Mouse (Mus musculus) gastrocnemius, postnatal 25 days (tissue): ENCODE results near the gene Cacng7. TPM values are rescaled to one million over a fixed set of nuclear protein-coding genes. Genes with fewer than 3 reads are reported as not detected.
"Not testable (repeated sequence)": the region's sequence is repeated elsewhere in the genome, so short reads cannot be mapped to it uniquely, and the experiment has no call there.

Experiments
- DNase-seq: peaks from one replicate; pipeline ENCODE4 v3.0.0; 2022
- long read RNA-seq, 2 experiments: library from polyadenylated mRNA; stranded (forward); transcript quantifications; one replicate each; pipeline ENCODE4 v2.0.0; 2021
- total RNA-seq, 2 experiments: library from RNA; stranded (reverse); gene quantifications; 1 replicate in 1 of 2; 2 replicates in 1 of 2; pipeline ENCODE4 v1.2.3; 2021

Gene Cacng7
- total RNA-seq: 1 to 10 TPM; 6.7 to 7.7 TPM
- long read RNA-seq, experiment 1, partial matches to known transcripts: 0 of 6 reads
- long read RNA-seq, experiment 1, other reads (novel, unspliced or antisense): 6 of 6 reads
- long read RNA-seq, experiment 2, partial matches to known transcripts: 0 of 3 reads
- long read RNA-seq, experiment 2, other reads (novel, unspliced or antisense): 3 of 3 reads

DNA sequence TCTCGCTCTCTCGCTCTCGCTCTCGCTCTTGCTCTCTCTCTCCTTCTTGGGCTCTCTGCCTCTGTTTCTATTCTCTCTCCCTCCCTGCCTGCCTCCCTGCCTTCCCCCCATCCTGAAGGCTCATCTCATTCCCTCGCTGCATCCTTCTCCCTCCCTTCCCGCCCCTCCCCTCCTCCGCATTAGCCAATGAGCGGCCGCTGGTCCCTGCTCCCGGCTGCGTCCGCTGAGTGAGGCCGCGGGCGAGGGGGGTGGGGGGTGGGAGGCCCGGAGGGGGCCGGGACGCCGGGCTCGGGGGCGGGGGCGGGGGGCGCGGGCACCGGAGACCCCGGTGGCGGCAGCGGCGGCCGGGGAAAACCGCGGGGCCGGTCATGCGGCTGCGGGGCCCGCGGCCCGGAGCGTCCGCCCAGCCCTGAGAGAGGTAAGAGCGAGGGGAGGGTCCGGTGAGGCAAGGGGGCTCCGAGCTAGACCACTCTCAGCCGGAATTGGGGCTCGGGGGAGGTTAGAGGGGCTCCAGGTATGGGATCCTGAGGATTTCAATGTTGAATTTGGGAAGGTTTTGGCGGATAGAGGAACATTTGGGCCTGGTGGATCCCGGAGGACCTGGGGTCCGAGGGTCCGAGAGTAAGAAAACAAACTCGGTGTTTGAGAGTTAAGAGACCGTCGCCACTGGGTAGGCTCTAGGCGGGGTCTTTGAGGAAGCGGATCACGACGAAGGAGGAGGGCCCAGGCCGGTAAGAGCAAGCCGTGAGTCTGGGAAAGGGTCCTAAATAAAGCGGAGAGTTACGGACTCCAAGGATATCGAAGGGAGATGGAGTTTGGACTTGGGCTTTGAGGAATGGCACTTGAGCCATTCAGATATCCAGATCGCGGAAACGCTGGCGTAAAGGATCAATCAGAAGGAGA lies at the start of gene Cacng7:
TSS of gene Cacng7 (plus strand) at position 337 of the 903 bp plus-strand sequence.
- DNase-seq: peak; percentile 25

DNA sequence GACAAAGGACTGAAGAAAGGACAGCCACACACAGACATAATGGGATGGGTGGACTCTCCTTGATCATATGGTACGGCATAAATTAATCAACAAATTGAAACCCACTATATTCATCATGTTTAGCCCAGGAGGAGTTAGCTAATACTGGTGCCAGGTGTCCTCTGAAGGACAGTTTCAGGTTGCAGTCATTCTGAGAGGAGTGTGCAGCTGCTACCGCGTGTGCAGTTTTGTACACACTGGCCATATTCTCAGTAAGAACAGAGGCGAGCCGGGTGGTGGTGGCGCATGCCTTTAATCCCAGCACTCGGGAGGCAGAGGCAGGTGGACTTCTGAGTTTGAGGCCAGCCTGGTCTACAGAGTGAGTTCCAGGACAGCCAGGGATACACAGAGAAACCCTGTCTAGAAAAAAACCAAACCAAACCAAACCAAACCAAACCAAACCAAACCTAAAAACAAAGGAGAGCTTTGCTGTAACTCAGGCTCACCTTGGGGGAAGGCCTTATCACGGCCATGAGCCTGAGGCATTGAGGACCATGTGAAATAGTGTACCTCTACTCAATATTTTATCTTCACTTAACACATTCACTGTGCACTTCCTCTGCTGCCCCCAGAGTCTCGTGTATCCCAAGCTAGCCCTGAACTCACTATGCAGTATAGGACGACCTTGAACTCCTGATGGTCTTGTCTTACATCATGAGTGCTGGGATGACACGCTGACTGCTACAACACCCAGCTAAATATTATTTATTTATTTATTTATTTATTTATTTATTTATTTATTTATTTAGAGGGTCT lies 49.5 kb upstream of the Cacng7 start:
- no peak for DNase-seq

DNA sequence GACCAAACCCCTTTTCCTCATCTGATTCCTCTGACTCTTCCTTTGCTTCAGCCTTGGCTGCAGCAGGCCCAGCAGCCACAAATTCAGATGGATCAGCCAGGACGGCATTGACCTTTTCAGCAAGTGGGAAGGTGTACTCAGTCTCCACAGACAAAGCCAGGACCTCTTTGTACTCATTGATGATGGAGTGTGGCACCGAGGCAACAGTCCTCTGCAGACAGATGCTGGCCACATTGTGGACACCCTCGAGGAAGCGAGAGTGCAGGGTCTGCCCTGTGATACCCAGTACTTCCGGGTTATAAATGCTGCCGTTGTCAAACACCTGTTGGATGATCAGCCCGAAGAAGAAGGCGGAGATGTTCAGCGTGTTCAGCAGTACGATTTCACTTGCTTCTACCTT lies 48.2 kb upstream of the Cacng7 start:
- DNase-seq: no peak

DNA sequence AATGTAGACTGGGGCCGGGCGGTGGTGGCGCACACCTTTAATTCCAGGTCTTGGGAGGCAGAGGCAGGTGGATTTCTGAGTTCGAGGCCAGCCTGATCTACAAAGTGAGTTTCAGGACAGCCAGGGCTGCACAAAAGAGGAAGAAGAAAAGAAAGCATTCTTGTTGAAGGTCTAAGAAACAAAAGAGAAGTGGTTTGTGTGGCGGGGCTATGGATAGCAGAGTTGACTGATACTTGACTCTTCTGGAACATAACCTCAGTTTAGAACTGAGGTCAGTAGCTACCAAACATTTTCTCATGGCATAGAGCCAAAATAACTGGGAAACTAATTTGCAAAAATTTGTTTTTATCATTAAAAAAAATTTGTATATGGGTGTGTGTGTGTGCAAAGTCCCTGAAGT lies 46.7 kb upstream of the Cacng7 start:
- no peak for DNase-seq

DNA sequence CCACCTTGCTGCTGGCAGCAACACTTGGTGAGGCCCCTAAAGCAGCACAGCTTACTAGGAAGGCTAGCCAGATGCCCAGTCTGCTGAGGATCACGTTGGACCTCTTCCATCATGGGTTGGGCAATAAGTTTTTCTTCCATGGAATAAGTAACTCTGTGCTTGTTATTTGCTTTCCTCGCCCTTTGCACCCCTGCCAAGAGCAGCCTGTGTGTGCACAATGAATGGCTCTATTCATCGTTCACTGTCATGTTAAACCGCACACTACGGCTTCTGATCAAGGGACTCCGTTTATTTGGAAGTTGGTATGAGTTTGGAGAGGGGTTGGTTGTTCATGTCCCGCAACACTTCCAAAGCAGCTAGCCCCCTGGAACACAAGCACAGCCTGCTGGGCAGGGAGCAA lies 45.6 kb upstream of the Cacng7 start:
- DNase-seq: no peak

DNA sequence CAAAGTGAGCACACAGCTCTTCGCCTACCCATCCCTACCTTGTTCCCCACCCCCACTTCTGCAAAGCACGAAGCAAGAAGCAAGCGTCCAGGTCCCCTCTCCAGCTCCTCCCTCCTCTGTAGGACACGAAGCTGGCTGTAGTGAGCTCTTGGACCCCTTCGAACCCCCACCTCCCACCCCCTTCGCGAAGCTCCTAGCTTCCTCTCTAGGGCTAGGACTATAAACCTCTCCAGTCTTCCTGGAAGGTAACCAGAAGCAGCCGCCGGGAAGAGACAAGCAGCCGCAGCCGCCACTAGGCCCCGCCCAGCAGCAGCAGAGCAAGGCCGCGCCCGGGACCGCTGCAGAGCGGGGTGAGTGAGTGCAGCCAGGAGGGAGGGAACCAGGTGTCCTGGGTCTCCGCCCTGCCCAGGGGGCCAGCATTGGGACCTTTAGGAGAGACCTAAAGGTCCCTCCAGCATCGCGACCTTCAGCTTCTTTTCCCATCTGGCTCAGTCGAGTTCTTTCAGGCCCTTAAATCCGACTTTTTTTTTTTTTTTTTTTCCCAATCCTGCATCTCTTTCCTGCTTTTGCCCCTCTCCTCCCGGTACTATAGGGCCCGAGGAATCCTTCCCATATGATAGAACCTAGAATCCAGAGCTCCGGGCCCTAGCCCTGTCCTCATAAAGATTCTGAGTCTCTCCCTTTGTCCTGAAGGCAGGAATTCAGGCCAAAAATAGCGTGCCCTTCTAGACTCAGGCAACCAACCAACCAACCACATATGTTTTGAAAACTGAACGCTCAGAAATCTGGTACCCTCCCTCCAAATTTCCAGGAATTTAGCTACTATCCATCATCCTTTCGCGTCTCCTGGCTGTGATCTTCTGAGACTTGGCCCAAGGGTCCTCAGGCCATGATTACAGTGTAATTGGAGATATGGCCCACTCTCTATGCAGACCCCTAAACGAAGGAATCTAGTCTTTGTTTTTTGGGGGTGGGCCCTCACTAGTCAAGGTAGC lies 43.5 kb upstream of the Cacng7 start, which contains the start of the genes Myadm and Prkcg:
TSS of gene Myadm (plus strand) at position 105 of the 995 bp plus-strand sequence.
TSS of gene Prkcg (plus strand) at position 204 of the 995 bp plus-strand sequence.
- peak; percentile 82 for DNase-seq

DNA sequence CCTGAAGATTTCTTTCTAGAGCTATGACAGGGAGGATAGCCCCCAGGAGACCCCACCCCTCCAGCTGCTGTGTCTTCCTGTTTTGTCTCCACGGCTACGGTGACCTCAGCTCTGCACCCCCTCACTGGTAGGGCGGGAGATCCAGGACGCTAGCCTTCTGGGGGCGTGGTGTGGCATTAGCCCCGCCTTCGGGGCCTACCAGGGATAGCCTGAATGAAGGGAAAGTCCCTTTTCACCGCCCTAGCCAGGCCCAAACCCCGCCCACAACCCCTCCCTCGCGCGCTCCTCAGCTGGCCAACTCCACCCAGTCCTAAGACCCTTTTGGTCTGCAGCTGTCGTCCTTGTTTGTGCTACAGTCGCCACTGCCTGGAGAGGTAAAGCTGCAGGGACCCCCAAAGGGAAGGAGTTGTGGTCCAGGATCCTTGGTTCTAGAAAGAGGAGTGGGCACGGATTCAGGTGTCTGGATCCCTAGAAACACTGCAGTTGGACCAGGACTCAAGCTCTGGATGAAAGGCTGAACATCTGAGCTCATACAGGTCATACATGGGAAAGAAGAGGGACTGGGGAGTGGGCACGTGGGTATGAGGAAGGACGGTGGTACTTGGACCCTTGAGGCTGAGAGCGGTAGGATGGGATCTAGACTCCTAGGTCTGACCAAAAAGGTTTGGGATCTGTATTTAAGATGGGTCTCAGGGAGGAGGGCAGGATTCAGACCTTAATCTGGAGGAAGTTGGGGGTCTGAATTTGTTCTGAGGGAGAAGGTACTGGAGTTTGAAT lies 42.3 kb upstream of the Cacng7 start:
- peak; percentile 97 for DNase-seq

DNA sequence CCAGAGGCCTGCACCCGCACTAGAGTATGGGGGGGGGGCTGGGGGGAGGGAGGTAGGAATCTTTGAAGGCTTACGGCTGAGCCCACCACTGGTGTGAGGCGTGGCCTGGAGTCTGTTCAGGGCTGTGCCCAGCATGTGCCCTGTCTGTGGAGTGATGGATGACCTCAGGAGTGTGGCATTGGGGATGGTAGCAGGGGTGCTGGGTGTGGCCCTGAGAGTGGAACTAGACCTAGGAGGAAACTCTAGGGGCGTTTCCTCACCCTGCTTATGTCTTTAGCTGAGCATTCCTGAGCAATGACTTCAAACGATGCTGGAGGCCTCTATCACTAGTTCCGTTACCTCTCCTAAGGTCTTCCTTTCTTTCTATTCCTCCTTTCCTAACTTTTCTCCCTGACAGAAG lies 41.6 kb upstream of the Cacng7 start:
- DNase-seq: no peak

DNA sequence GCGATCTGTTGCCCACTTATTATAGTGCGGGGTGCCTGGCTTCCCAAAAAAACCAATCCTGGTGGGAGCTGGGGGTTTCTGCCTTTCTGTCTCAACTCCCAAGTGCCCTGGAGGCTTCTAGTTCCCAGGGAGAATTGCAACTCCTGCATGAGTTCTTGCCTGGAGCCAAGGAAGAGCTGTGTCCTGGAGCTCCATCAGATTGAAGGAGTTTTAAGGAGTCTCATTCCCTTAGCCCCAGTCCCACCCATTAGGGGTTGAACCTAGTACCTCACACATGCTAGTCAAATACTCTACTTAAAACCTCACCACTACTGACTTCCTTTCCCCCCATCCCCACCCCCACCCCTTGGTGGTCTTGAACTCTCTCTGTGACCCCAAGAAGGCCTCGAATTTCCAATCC lies 41.0 kb upstream of the Cacng7 start:
- DNase-seq: no peak

DNA sequence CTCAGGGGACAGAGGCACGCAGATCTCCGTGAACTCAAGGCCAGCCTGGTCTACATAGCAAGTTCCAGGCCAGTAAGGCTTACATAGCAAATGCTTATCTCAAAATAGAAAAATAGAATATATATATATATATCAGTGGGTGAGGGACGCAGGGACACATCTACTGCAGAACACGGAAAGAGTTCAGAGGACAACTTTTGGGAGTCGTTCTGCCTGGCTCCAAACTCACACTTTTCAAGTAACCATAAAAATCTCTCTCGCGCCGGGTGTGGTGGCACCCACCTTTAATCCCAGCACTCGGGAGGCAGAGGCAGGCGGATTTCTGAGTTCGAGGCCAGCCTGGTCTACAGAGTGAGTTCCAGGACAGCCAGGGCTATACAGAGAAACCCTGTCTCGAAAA lies 40.5 kb upstream of the Cacng7 start:
- not testable (repeated sequence) for DNase-seq

DNA sequence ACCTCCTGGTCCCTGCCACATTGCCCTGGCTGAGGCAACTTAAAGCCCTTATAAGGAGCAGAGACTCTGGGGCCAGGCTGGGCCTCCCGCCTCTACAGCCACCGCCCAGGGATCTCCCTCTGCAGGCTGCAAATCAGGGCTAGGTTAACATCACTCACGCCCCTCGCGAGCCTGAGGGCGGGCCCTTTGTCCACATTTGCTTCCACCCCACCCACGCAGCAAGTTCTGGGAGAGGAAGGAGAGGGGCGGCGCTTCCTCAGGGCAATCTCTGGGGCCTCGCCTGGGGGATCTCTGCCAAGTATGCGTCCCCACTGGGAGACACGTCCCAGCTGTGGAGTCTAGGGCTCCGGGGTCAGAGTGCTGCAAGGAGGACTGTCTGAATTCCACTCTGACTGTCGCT lies 40.0 kb upstream of the Cacng7 start:
- DNase-seq: peak; percentile 92

DNA sequence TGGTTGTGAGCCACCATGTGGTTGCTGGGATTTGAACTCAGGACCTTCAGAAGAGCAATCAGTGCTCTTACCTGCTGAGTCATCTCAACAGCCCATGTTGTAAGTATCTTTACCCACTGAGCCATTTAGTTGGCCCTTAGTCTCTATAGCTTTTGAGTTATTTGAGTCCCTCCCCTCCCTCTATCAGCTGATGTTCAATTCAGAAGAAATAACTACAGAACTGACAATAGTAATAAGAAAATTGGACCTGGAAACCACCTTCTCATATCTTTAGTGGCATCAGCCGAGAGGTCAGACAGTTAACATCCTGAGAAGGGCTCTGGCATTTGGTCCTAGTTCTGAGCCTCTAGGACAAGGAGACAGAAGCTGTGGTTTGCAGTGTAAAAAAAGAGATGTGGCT lies 38.0 kb upstream of the Cacng7 start:
- DNase-seq: no peak

DNA sequence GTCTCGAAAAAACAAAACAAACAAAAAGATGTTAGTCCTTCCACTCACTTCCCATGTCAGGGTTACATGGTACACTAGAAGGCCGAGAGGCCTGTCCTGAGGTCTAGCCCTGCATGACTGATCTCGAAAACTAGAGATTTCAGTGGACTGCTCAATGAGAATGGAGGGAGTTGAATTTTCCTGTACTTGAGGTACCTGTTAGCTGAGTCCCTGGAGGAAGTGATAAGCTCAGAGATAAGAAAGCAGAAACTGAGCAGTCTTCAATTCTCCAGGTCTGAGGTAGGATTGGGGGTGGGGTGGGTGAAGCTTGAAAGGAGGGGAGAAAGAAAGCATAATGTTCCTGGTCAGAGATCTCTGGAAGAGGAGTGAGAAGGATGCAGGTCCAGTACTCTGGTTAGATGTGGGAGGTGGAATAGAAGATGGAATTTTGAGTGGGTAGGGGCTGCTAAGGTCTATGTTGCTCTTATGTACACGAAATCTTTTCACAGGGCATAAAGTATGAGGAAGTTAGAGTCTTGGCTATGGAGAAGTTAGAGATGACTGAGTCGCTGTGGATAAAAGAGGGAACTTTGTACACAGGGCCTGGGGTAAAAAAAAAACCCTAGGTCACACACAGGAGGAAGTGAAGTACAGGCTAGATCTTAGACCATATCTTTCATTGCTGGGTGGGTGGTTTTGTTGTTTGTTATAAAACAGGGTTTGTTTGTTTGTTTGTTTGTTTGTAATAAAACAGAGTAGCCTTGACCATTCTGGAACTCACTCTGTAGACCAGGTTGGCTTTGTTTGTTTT lies 37.2 kb upstream of the Cacng7 start:
- no peak for DNase-seq

DNA sequence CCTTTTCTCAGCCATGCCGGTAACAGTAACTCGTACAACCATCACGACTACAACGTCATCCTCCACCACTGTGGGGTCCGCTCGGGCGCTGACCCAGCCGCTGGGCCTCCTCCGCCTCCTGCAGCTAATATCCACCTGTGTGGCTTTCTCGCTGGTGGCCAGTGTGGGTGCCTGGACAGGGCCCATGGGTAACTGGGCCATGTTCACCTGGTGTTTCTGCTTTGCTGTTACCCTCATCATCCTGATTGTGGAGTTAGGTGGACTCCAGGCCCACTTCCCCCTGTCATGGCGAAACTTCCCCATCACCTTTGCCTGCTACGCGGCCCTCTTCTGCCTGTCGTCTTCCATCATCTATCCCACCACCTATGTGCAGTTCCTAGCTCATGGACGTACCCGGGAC lies 36.0 kb upstream of the Cacng7 start:
- DNase-seq: no peak

DNA sequence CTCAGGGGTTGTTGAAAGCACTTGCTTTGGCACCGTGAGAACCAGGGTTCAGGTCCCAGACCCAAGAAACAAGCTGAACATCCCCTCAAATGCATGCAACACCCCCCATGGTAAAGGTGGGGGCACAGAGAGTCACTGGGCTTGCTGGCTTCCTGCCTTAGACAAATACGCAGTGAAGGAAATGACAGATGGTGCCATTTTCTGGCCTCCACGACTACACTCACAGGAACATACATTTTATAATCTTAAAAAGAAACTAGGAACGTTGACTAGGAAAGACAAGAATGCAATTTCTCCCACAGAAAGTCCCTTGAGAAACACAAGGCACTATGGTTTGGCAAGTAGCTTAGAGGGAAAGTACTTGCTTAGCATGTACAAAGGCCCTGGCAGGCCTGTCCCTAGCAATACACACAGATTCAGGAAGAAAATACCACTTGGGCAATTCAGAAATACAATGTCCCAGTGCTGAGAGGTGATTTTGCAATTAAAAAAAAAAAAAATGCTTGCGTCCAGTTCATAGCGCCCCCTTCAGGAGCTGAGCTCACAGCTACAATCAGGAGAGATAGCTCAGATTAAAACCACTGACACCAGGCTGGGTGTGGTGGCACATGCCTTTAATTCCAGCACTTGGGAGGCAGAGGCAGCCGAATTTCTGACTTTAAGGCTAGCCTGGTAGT lies 32.7 kb upstream of the Cacng7 start:
- DNase-seq: no peak

DNA sequence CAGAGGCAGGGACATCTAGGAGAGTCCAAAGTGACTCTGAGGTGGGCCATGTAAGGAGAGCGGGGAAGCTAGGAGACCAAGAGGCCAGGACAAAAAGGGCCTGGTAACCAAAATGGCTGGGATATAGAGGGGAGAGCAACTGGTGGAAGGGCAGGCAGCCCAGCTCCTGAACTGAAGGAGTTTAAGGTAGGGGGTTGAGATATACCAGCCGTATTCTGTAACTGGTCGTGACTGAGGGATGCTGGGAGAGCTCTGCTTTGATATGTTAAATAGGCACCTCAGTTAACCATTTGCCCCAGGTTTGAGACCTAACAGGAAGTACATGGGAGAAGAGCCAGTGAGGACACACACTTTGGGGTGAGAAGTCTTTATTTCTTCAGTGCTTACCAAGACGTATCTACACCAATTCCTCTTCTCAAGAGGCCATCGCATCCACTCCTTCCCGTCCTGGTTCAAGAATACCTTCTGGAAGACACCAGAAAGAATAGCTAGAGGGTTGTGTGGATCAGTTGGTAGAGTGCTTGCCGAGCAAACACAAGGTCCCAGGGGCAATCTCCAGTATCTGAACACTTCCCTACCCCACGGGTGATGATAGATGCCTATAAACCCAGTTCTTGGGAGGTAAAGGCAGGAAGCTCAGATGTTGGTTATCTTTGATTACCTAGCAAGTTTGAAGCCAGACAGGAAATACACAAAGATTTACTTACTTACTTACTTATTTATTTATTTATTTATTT lies 31.7 kb upstream of the Cacng7 start:
- DNase-seq: no peak

DNA sequence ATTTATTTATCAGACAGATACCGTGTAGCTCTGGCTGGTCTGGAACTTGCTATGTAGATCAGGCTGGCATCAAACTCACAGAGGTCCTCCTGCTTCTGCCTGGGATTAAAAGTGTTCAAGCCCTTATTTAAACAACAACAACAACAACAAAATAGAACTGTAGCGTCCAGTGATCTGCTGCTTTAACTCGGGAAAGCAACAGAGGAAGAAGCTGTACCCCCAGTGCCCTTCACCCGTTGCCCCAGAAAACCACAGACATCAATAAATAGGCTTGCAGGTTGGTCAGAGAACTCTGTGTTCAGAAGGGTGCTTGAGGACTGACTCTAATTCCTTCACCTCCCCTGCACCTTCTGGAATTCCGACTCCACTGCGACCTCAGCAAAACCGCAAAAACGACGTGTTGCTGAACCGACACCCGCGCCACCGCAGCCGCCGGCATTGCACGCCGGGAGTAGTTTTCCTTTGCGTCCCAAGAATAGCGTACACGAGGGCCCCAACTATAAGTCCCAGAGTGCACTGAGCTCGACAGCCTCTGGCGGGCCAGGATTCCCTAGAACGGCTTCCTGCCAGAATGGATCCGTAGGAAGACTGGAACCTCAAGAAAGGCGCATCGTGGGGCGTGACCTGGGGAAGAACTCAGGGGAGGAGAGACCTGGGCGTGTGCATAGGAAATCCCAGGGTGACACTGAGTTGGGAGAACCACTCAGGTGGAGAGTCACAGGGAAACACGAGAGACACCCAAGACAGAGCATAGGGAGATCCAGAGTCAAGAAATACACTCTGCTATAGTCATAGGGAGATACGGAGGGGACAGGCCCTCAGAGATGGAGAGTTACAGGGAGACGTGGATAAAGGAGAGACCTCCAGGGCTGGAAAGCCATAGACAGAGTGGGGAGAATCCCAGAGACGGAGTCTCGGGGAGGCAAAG lies 30.9 kb upstream of the Cacng7 start:
- DNase-seq: no peak
